Mouse (Mus musculus) c-Kit-negative CD71-positive TER-119-positive erythroid progenitor cells, embryonic 14.5 days (primary cell): ENCODE measurements around the gene Mup17.
"Not testable (repeated sequence)": the region's sequence is repeated elsewhere in the genome, so short reads cannot be mapped to it uniquely, and the experiment has no call there.

Experiments used
- DNase-seq: peaks from one replicate; pipeline ENCODE4 v3.0.0-alpha.2; 2013; ENCODE audit warnings: low read depth, low spot score

The Mup17 gene

GRCm38 (mm10) chr4:61595771-61596170 lies at the start of gene Mup17:
Gene Mup17 (minus strand): TSS chr4:61595871.
- DNase-seq = not testable (repeated sequence)

- not testable (repeated sequence) for DNase-seq
Measured at GRCm38 (mm10) chr4:61571561-61571960, 24.1 kb downstream of the Mup17 start.

- not testable (repeated sequence) for DNase-seq
Measured at GRCm38 (mm10) chr4:61555887-61556286, 39.8 kb downstream of the Mup17 start.
